Mouse (Mus musculus) yolk sac, embryonic 10.5 days (tissue): Measurements from ENCODE around the gene Dsn1.

Source experiments
- DNase-seq: peaks from one replicate; pipeline ENCODE4 v3.0.0-alpha.2; 2017; ENCODE audit warnings: low spot score

Gene Dsn1

DNA sequence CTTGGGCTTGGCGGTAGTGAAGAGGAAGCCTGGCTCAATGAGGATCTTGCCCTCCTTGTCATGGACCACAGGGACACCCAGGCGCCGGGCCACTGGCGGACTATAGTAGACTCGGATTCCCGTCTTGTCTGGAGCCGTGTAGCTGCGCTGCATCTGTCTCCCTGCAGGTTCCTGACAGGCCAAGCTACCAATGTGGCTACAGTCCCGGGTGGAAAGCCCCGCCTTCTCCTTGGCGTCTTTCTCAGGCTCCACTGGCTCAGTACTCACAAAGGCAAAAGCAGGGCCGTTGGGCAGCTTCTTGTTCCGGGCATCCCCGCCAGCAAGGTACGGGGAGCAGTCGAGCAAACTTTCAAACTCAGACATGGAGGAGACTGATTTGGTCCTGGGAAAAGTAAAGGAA lies 14.2 kb upstream of the Dsn1 start:
- DNase-seq = no peak

- DNase-seq = no peak
Observed at GRCm38 (mm10) chr2:157019228-157019627, 12.3 kb upstream of the Dsn1 start.

GRCm38 (mm10) chr2:157016529-157017270 lies 9.7 kb upstream of the Dsn1 start:
- no peak for DNase-seq

- no peak for DNase-seq
Observed at GRCm38 (mm10) chr2:157012341-157012740, 5.4 kb upstream of the Dsn1 start.

- no peak for DNase-seq
Observed at GRCm38 (mm10) chr2:157010634-157011310, 3.8 kb upstream of the Dsn1 start.

- no peak for DNase-seq
Observed at GRCm38 (mm10) chr2:157010121-157010520, 3.2 kb upstream of the Dsn1 start.

- no peak for DNase-seq
Observed at GRCm38 (mm10) chr2:157008509-157008908, 1.6 kb upstream of the Dsn1 start.

GRCm38 (mm10) chr2:157007234-157007596 lies 261 bp upstream of the Dsn1 start:
- no peak for DNase-seq

DNA sequence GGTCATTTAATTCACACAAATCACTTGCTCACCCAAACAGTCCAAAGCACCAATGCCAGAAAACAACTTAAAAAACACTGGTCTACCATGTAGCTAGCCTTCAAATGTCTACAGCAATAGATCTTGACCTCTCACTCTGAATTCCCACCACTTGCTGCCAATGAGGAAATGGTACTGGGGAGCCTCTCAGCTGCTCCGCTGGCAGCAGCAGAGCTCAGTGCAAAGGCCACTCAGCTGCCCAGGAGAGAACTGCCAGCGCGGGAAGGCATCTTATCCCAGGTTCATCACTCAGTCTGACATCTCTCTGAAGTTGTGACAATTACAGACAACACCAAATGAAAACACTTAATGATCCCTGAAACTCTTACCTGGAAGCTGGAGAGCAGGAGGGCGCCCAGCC lies 4.6 kb downstream of the Dsn1 start:
- DNase-seq = no peak

GRCm38 (mm10) chr2:156998263-156998662 lies 8.7 kb downstream of the Dsn1 start:
- DNase-seq = no peak

- no peak for DNase-seq
Observed at GRCm38 (mm10) chr2:156996576-156996975, 10.4 kb downstream of the Dsn1 start.

GRCm38 (mm10) chr2:156991470-156992319 lies 15.3 kb downstream of the Dsn1 start, which contains the start of gene Ndrg3:
TSS of gene Ndrg3 (minus strand) at chr2:156992056.
- DNase-seq = peak; percentile 97

GRCm38 (mm10) chr2:156990727-156991431 lies 16.1 kb downstream of the Dsn1 start:
- no peak for DNase-seq

DNA sequence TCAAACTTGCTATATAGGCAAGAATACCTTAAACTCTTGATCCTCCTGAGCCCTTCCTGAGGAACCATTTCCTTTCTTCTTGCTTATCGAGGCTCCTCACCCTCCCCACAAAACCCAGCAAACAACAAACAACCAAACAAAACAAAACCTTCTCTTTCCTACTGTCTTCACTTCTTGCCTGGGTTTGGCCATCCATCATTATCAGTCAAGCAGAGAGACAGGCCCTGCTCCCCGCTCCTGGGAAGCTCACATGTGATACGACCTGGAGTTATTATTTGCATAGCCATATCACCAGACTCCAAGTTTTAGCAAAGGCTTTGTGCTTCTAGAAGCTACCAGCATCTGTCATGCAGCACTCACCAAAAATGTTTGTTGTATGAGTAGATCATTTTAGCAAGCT lies 19.6 kb downstream of the Dsn1 start:
- DNase-seq = no peak

- no peak for DNase-seq
Observed at GRCm38 (mm10) chr2:156982864-156983263, 24.1 kb downstream of the Dsn1 start.

DNA sequence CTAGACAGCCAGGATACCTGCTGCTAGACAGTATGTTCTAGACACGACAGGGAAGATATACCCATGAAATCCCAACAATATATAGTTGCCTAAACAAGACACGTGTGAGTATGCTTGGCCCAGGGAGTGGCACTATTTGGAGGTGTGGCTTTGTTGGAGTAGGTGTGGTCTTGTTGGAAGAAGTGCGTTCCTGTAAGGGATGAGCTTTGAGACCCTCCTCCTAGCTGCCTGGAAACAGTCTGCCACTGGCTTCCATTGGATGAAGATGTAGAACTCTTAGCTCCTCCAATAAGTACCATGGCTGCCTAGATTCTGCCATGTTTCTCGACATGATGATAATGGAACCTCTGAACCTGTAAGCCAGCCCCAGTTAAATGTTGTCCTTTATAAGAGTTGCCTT lies 25.7 kb downstream of the Dsn1 start:
- DNase-seq = no peak

- DNase-seq = no peak
Observed at GRCm38 (mm10) chr2:156980059-156980458, 26.9 kb downstream of the Dsn1 start.

GRCm38 (mm10) chr2:156976711-156977110 lies 30.2 kb downstream of the Dsn1 start:
- DNase-seq = no peak

DNA sequence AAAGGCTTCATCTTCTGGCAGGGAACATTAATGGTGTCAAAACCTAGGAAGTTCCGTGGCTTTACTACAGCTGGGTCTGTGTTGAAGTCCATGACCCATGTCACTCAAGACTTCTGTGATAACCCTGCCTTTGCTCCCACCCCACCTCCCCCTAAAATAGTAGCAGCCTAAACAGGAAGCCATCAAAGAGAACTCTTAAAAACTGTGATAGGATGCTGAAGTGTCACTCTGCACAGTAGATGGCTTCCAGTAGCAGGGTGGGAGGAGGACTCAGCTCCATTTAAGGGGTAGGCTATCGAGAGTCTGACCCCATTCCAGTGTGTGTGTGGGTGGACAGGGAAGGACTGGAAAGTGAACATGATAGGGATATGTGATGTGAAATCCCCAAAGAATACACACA lies 32.0 kb downstream of the Dsn1 start:
- no peak for DNase-seq

- no peak for DNase-seq
Observed at GRCm38 (mm10) chr2:156973316-156974100, 33.4 kb downstream of the Dsn1 start.

GRCm38 (mm10) chr2:156970253-156970652 lies 36.7 kb downstream of the Dsn1 start:
- DNase-seq = no peak
